In genomic region chr12:5166141-5166540, GRCm38 (mm10) we compare ENCODE assay signal across 7 mouse cellular contexts.
DNase-seq lines count a peak whose midpoint lies in the region; ATAC-seq and TF ChIP-seq lines count a peak whose summit lies in the region.

No protein-coding gene starts in this region.

- no peaks in the 10 kb centered on the region for H3K79me2 ChIP-seq in liver, adult 2 months (ENCODE audit: control insufficient read depth, insufficient read depth, low read length)

- no peaks in the 10 kb centered on the region for H3K27me3 ChIP-seq in liver, adult 2 months (ENCODE audit: control insufficient read depth, insufficient read depth, low read length)
- no peaks in the 10 kb centered on the region for H3K27me3 ChIP-seq in liver, embryonic 11.5 days (replicated peaks; ENCODE audit: control insufficient read depth, insufficient read depth, low read length)
- no peaks in the 10 kb centered on the region for H3K27me3 ChIP-seq in limb, embryonic 14.5 days (ENCODE audit: control insufficient read depth, insufficient read depth, low read length)
- H3K27me3 ChIP-seq in stomach, postnatal 0 days (ENCODE audit: control insufficient read depth, insufficient read depth, low read length), result no peaks in the 10 kb centered on the region

- no peak for TF ChIP-seq EP300 in stomach, postnatal 0 days (optimal IDR thresholded peaks at IDR 0.05)

- no peak overlapping the region for H3K4me2 ChIP-seq in liver, embryonic 11.5 days
- no peak overlapping the region for H3K4me2 ChIP-seq in limb, embryonic 14.5 days (replicated peaks; ENCODE audit: low read depth, low read length, severe bottlenecking)
- no peak overlapping the region for H3K4me2 ChIP-seq in stomach, postnatal 0 days (replicated peaks; ENCODE audit: low read depth)

- H3K4me1 ChIP-seq in liver, adult 2 months (ENCODE audit: control insufficient read depth, insufficient read depth, low read length), result no peaks in the 10 kb centered on the region
- no peaks in the 10 kb centered on the region for H3K4me1 ChIP-seq in liver, embryonic 11.5 days (replicated peaks; ENCODE audit: control insufficient read depth, insufficient read depth, low read length)
- H3K4me1 ChIP-seq in limb, embryonic 14.5 days (ENCODE audit: control insufficient read depth, insufficient read depth, low read length), result 0 out of 2 replicates have a peak, but pooled peaks cover 2% of the 10 kb centered on the region
- H3K4me1 ChIP-seq in stomach, postnatal 0 days (replicated peaks; ENCODE audit: control insufficient read depth, insufficient read depth), result no peaks in the 10 kb centered on the region

- H3K36me3 ChIP-seq in liver, adult 2 months (ENCODE audit: control insufficient read depth, insufficient read depth, low read length), result no peaks in the 10 kb centered on the region
- H3K36me3 ChIP-seq in liver, embryonic 11.5 days (ENCODE audit: control insufficient read depth, insufficient read depth, low read length), result no peaks in the 10 kb centered on the region
- H3K36me3 ChIP-seq in limb, embryonic 14.5 days (ENCODE audit: control insufficient read depth, insufficient read depth, low read length), result no peaks in the 10 kb centered on the region
- H3K36me3 ChIP-seq in stomach, postnatal 0 days (ENCODE audit: control insufficient read depth, insufficient read depth, low read length), result no peaks in the 10 kb centered on the region

- no peak overlapping the region for H3K27ac ChIP-seq in liver, adult 2 months (replicated peaks; ENCODE audit: insufficient read depth, low read depth, low read length)
- H3K27ac ChIP-seq in liver, embryonic 11.5 days (ENCODE audit: low read depth, low read length), result no peak overlapping the region
- H3K27ac ChIP-seq in limb, embryonic 14.5 days (replicated peaks; ENCODE audit: low read depth, low read length), result no peak overlapping the region
- no peak overlapping the region for H3K27ac ChIP-seq in stomach, postnatal 0 days (replicated peaks)

- no peaks in the 10 kb centered on the region for H3K9me3 ChIP-seq in liver, embryonic 11.5 days (ENCODE audit: control insufficient read depth, low read length)
- no peaks in the 10 kb centered on the region for H3K9me3 ChIP-seq in limb, embryonic 14.5 days (ENCODE audit: control insufficient read depth, low read length)
- no peaks in the 10 kb centered on the region for H3K9me3 ChIP-seq in stomach, postnatal 0 days (ENCODE audit: control insufficient read depth, low read length)

- TF ChIP-seq CTCF in liver, adult 2 months (IDR thresholded peaks at IDR 0.05; ENCODE audit: low read depth, low read length), result peak; percentile 65
- peak; percentile 68 for TF ChIP-seq CTCF in stomach, postnatal 0 days (IDR thresholded peaks at IDR 0.05; ENCODE audit: low read depth)

- ATAC-seq in liver, embryonic 11.5 days (replicated peaks; ENCODE audit: low FRiP score), result no peak
- no peak for ATAC-seq in limb, embryonic 14.5 days (ENCODE audit: low FRiP score, low read depth)
- ATAC-seq in stomach, postnatal 0 days (ENCODE audit: low FRiP score, low TSS enrichment), result 0 out of 2 replicates have a peak, but pooled peaks have one; percentile 54

- no peak overlapping the region for H3K4me3 ChIP-seq in liver, adult 2 months (ENCODE audit: insufficient read depth, low read depth, low read length)
- no peak overlapping the region for H3K4me3 ChIP-seq in liver, embryonic 11.5 days (ENCODE audit: low read depth, low read length)
- H3K4me3 ChIP-seq in limb, embryonic 14.5 days (replicated peaks; ENCODE audit: low read length), result no peak overlapping the region
- H3K4me3 ChIP-seq in stomach, postnatal 0 days (ENCODE audit: low read depth, low read length), result no peak overlapping the region

- WGBS in liver, adult 2 months, result 60% methylated on average over 6 of the region's 6 CpGs
- 52% methylated on average over 6 of the region's 6 CpGs for WGBS in liver, embryonic 11.5 days
- WGBS in limb, embryonic 14.5 days, result 13% methylated on average over 6 of the region's 6 CpGs
- 38% methylated on average over 6 of the region's 6 CpGs for WGBS in stomach, postnatal 0 days

- H3K9ac ChIP-seq in liver, adult 2 months (ENCODE audit: low read depth, low read length), result no peak overlapping the region
- H3K9ac ChIP-seq in liver, embryonic 11.5 days (ENCODE audit: low read depth, low read length), result no peak overlapping the region
- peak overlapping the region; percentile 16; the same call in 1 of the 2 replicates for H3K9ac ChIP-seq in limb, embryonic 14.5 days (ENCODE audit: low read depth, low read length, severe bottlenecking)
- H3K9ac ChIP-seq in stomach, postnatal 0 days (ENCODE audit: low read length), result no peak overlapping the region

- DNase-seq in liver, adult 2 months (ENCODE audit: extremely low read depth, low read depth, low spot score), result no peak
- no peak for DNase-seq in liver, embryonic 11.5 days (ENCODE audit: low spot score)
- DNase-seq in gastrocnemius, postnatal 10 days, result peak; percentile 21
- peak; percentile 11 for DNase-seq in limb, embryonic 14.5 days (ENCODE audit: low spot score)
- DNase-seq in stomach, postnatal 0 days (ENCODE audit: low spot score), result peak; percentile 41
- no peak for DNase-seq in spleen, postnatal 4 days (ENCODE audit: low spot score in 2 of 2)
- DNase-seq in cerebellum, adult 11 months, result no peak

- no peak for TF ChIP-seq POLR2A in liver, adult 2 months (IDR thresholded peaks at IDR 0.05; ENCODE audit: extremely low read depth, insufficient read depth, low read length)
- no peak for TF ChIP-seq POLR2A in limb, embryonic 14.5 days (IDR thresholded peaks at IDR 0.05; ENCODE audit: borderline replicate concordance, extremely low read depth, insufficient read depth, insufficient read length)

Comparison
In these comparisons a context has a peak if more than half of its experiments do, and no peak if none do; other contexts are left out.
1. DNase-seq: peak in gastrocnemius, postnatal 10 days (single experiment), limb, embryonic 14.5 days (single experiment) and stomach, postnatal 0 days (single experiment); none in liver, adult 2 months (single experiment), liver, embryonic 11.5 days (single experiment), spleen, postnatal 4 days (0 of 2) and cerebellum, adult 11 months (single experiment).